Mouse (Mus musculus) intestine, embryonic 15.5 days (tissue): ENCODE results near the gene Cdc42ep5. TPM values are rescaled to one million over a fixed set of nuclear protein-coding genes. Genes with fewer than 3 reads are reported as not detected.

ENCODE experiments used
- ATAC-seq: fragments of 200-750 bp; cut with Nextera tagmentation; 2 replicates; pipeline ENCODE4 v1.8.0; 2017; ENCODE audit warnings: moderate TSS enrichment, moderate library complexity
- H3K27ac ChIP-seq: fragments of 300-500 bp; sonication (generic); 2 replicates; pipeline ENCODE4 v1.5.1; 2015; ENCODE audit warnings: mild to moderate bottlenecking, inconsistent platforms
- H3K27me3 ChIP-seq: fragments of 300-500 bp; sonication (generic); replicated peaks from 2 replicates; pipeline ENCODE4 v1.6.1; 2015; ENCODE audit warnings: inconsistent platforms
- H3K36me3 ChIP-seq: fragments of 300-500 bp; sonication (generic); 2 replicates; pipeline ENCODE4 v1.6.1; 2015; ENCODE audit warnings: inconsistent platforms
- H3K4me1 ChIP-seq: fragments of 300-500 bp; sonication (generic); replicated peaks from 2 replicates; pipeline ENCODE4 v1.6.1; 2015; ENCODE audit warnings: inconsistent platforms
- H3K4me2 ChIP-seq: fragments of 300-500 bp; sonication (generic); replicated peaks from 2 replicates; pipeline ENCODE4 v1.6.1; 2015; ENCODE audit warnings: mild to moderate bottlenecking, inconsistent platforms
- H3K4me3 ChIP-seq: fragments of 300-500 bp; sonication (generic); replicated peaks from 2 replicates; pipeline ENCODE4 v1.5.1; 2015; ENCODE audit warnings: inconsistent platforms
- H3K9ac ChIP-seq: fragments of 300-500 bp; sonication (generic); 2 replicates; pipeline ENCODE4 v1.6.1; 2015; ENCODE audit warnings: inconsistent platforms
- H3K9me3 ChIP-seq: fragments of 300-500 bp; sonication (generic); 2 replicates; pipeline ENCODE4 v1.6.1; 2016; ENCODE audit warnings: inconsistent platforms
- WGBS: fragments of 180-500 bp; shearing (Covaris S2); methylation state at CpG from one replicate; pipeline ENCODE4 v1.1.7; 2015; 5-methylcytosine and 5-hydroxymethylcytosine counted together
- polyA plus RNA-seq: library from polyadenylated mRNA; unstranded; fragments of >200 nt; fragmentation: Nextera tagmentation; extraction: Ambion mirVana; gene quantifications from 2 replicates; pipeline ENCODE4 v1.2.1, GENCODE M21; 2015

Cdc42ep5 gene
- polyA plus RNA-seq, 1 experiment from 2014 or later: 68.6 TPM

DNA sequence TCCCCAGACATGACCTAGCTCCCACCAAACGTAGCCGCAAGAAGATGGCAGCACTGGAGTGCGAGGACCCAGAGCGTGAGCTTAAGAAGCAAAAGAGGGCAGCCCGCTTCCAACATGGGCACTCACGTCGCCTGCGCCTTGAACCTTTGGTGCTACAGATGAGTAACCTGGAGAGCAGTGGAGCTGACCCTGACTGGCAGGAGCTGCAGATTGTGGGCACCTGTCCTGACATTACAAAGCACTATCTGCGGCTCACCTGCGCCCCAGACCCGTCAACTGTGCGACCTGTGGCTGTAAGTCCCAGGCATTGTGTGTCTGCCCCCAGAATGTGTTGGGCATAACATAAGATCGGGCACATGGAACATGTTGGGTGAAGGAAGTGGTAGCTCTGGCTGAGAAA is 20.6 kb downstream of the Cdc42ep5 start:
- no peak for ATAC-seq
- H3K4me3 ChIP-seq: no peak overlapping the region
- no peaks in the 10 kb centered on the region for H3K9me3 ChIP-seq
- 96% methylated on average over 13 of the region's 13 CpGs for WGBS
- no peaks in the 10 kb centered on the region for H3K27me3 ChIP-seq
- H3K9ac ChIP-seq: no peak overlapping the region
- H3K4me2 ChIP-seq: no peak overlapping the region
- peaks cover 19% of the 10 kb centered on the region for H3K4me1 ChIP-seq
- no peak overlapping the region for H3K27ac ChIP-seq
- peaks cover 78% of the 10 kb centered on the region for H3K36me3 ChIP-seq

DNA sequence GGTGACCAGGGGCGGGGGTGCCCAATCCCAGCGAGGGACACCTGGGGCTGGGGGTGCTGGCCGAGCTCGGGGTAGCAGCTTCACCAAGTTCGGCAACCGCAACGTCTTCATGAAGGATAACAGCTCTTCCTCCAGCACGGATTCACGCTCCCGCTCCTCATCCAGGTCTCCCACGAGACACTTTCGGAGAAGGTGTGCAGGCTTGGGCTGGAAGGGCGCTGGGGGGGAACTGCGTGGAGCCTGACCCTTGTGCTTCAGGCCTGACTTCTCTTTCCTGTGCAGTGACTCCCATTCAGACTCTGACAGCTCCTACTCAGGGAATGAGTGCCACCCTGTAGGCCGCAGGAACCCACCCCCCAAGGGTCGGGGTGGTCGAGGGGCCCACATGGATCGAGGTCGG is 21.2 kb downstream of the Cdc42ep5 start:
- Histone ChIP-seq H3K9me3 (no peaks in the 10 kb centered on the region), H3K36me3 (peaks cover 78% of the 10 kb centered on the region), H3K27ac (no peak overlapping the region), H3K4me1 (peaks cover 17% of the 10 kb centered on the region), H3K4me3 (no peak overlapping the region), H3K4me2 (no peak overlapping the region), H3K27me3 (no peaks in the 10 kb centered on the region), H3K9ac (no peak overlapping the region)
- WGBS: 94% methylated on average over 19 of the region's 19 CpGs
- ATAC-seq: no peak

DNA sequence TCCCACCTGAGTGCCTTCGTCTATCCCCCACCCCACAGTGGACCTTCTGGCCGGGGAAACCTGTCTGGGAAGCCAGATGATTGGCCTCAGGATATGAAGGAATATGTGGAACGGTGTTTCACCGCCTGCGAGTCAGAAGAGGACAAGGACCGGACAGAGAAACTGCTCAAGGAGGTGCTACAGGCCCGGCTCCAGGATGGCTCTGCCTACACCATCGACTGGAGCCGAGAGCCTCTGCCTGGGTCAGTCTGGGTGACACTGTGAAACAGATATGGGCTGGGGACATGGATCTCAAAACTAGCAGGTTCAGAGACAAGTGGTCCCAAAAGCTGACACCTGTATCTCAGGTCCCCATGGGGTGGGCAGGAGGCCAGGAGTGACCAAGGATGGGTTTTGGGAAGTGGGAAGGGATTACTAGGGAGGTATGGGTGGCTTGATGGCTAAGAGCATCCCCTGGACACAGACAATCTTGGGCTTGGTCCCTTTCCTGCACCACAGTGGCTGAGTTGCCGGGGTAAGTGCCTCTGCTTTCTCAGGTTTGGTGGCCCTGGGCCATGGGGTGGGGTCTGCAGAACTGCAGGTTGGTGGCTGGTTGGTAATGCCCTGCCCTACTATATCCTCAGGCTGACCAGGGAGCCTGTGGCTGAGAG is 21.7 kb downstream of the Cdc42ep5 start:
- H3K4me1 ChIP-seq: peaks cover 16% of the 10 kb centered on the region
- H3K36me3 ChIP-seq: peaks cover 78% of the 10 kb centered on the region

DNA sequence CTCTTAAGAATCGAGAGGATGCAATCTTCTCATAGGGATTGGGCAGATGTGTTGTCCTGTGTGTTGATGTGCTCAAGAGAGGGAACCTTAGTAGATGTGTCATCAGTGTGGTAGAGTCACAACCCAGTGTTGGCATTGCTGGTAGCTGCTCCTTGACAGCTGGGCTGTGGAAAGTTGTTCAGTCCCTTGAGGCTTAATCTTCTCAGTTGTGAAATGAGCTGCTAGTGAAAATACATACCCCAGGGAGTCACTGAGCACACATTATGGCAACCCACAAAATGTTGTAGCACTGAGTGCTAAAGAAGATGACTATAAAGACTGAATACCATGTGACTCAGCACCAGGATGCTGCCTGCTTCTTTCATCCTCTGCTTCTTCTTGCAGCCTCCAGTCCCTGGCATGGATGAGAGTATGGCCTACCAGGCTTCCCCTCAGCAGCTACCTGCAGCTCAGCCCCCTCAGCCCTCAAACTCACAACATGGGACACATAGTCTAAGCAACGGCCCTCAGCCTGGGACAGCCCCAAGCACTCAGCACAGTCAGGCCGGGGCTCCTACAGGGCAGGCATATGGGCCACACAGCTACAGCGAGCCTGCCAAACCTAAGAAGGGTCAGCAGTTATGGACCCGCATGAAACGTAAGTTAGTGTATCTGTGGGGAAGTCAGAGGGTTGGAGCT is 22.9 kb downstream of the Cdc42ep5 start:
- no peak overlapping the region for H3K4me3 ChIP-seq
- no peaks in the 10 kb centered on the region for H3K9me3 ChIP-seq
- H3K27ac ChIP-seq: no peak overlapping the region
- ATAC-seq: no peak
- peaks cover 12% of the 10 kb centered on the region for H3K4me1 ChIP-seq
- peaks cover 71% of the 10 kb centered on the region for H3K36me3 ChIP-seq
- 93% methylated on average over 6 of the region's 6 CpGs for WGBS
- H3K27me3 ChIP-seq: no peaks in the 10 kb centered on the region
- H3K9ac ChIP-seq: no peak overlapping the region
- no peak overlapping the region for H3K4me2 ChIP-seq

More for the DNA sequence above, 21.7 kb downstream of the Cdc42ep5 start:
- 92% methylated on average over 10 of the region's 10 CpGs for WGBS
- no peak for ATAC-seq
- Histone ChIP-seq H3K27me3 (no peaks in the 10 kb centered on the region), H3K4me3 (no peak overlapping the region), H3K4me2 (no peak overlapping the region), H3K9me3 (no peaks in the 10 kb centered on the region), H3K9ac (no peak overlapping the region), H3K27ac (no peak overlapping the region)

DNA sequence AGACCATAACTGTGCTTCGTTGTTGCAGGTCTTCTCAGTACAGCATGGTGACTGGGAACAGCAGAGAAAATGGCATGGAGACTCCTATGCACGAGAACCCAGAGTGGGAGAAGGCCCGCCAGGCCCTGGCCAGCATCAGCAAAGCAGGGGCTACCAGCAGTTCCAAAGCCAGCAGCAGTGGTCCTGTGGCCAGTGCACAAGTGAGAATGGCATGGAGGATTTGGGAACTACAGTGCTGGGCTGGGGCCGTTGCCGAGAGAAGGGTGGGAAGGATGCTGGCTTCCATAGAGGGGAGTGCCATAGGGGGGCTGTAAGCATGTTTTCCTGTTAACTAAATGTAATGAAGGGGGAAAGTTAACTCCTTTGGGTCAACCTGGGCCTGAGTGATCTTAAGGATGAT is 25.3 kb downstream of the Cdc42ep5 start:
- 92% methylated on average over 5 of the region's 5 CpGs for WGBS

DNA sequence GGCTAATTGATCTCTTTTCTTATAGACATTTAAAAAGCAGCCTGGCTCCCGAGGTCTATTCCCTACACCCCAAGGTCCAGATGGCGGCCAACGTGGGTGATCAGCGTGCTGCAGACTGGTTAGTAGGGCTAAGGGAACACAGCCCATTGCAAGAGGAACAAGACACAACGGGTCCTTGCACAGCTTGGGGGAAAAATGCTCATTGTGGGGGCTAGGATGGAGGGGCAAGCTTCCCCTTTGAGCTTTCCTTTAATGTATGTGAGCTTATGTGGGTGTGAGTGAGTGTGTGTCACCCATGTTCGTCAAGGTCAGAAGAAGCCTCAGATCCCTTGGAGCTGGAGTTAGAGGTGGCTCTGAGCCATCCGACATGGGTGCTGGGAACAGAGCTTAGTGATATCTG is 26.0 kb downstream of the Cdc42ep5 start:
- no peak for ATAC-seq
- H3K9ac ChIP-seq: no peak overlapping the region
- no peaks in the 10 kb centered on the region for H3K9me3 ChIP-seq
- no peak overlapping the region for H3K4me2 ChIP-seq
- 91% methylated on average over 7 of the region's 7 CpGs for WGBS
- no peak overlapping the region for H3K27ac ChIP-seq
- H3K27me3 ChIP-seq: no peaks in the 10 kb centered on the region
- peaks cover 41% of the 10 kb centered on the region for H3K36me3 ChIP-seq
- H3K4me3 ChIP-seq: no peak overlapping the region
- peaks cover 7% of the 10 kb centered on the region; the same call in 1 of the 2 replicates for H3K4me1 ChIP-seq

More for the DNA sequence above, 25.3 kb downstream of the Cdc42ep5 start:
- Histone ChIP-seq H3K9ac (no peak overlapping the region), H3K9me3 (no peaks in the 10 kb centered on the region), H3K27ac (no peak overlapping the region), H3K4me2 (no peak overlapping the region), H3K4me1 (peaks cover 7% of the 10 kb centered on the region; the same call in 1 of the 2 replicates), H3K27me3 (no peaks in the 10 kb centered on the region), H3K36me3 (peaks cover 49% of the 10 kb centered on the region), H3K4me3 (no peak overlapping the region)
- no peak for ATAC-seq

DNA sequence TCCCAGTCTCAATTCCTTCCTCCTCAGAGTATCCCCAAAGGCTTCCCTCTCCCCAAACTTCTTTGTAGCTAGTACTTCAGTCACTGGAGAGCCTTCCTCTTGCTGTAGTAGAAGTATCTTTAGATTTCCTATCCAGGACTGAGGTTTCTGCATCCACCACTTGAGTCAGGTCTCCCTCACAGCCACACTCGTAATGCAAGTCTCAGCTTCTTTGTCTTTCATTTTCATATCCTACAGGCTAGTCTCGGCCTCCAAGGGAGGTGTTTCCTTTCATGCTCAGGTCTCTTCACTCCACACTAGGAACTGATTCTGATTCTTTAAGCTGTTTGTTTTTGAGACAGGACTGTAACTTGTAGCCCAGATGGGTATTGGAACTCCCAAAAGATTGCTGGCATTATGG is 26.5 kb downstream of the Cdc42ep5 start:
- Histone ChIP-seq H3K9ac (peak overlapping the region; percentile 68; the same call in 1 of the 2 replicates), H3K36me3 (peaks cover 36% of the 10 kb centered on the region), H3K27me3 (no peaks in the 10 kb centered on the region), H3K4me2 (peak overlapping the region; percentile 66), H3K27ac (no peak overlapping the region), H3K9me3 (no peaks in the 10 kb centered on the region), H3K4me3 (peak overlapping the region; percentile 61), H3K4me1 (peaks cover 7% of the 10 kb centered on the region; the same call in 1 of the 2 replicates)
- 84% methylated on average over 2 of the region's 2 CpGs for WGBS
- no peak for ATAC-seq

DNA sequence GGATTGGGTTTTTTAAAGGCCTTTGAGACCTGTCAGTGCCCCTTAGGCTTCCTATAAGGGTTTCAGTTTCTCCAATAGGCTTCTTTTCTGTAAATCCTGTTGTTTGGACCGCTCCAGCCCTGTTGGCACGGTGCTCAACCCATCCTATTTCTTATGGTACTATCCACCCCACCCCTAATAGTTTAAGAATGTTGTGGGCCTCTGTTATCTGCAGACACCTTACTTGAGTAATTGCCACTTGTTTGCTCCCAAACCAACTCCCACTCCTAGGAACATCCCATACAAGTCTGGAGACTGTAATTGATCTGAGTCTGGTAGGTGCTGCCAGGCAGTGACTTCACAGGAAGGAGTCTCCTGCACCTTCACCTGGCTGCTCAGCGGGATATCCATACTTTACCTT is 26.9 kb downstream of the Cdc42ep5 start:
- 51% methylated on average over 3 of the region's 3 CpGs for WGBS
- H3K4me1 ChIP-seq: peaks cover 7% of the 10 kb centered on the region; the same call in 1 of the 2 replicates
- H3K9ac ChIP-seq: peak overlapping the region; percentile 68
- no peaks in the 10 kb centered on the region for H3K27me3 ChIP-seq
- H3K4me2 ChIP-seq: peak overlapping the region; percentile 66
- no peaks in the 10 kb centered on the region for H3K9me3 ChIP-seq
- H3K36me3 ChIP-seq: peaks cover 32% of the 10 kb centered on the region
- peak overlapping the region; percentile 84; the same call in 1 of the 2 replicates for H3K27ac ChIP-seq
- no peak for ATAC-seq
- peak overlapping the region; percentile 61 for H3K4me3 ChIP-seq

DNA sequence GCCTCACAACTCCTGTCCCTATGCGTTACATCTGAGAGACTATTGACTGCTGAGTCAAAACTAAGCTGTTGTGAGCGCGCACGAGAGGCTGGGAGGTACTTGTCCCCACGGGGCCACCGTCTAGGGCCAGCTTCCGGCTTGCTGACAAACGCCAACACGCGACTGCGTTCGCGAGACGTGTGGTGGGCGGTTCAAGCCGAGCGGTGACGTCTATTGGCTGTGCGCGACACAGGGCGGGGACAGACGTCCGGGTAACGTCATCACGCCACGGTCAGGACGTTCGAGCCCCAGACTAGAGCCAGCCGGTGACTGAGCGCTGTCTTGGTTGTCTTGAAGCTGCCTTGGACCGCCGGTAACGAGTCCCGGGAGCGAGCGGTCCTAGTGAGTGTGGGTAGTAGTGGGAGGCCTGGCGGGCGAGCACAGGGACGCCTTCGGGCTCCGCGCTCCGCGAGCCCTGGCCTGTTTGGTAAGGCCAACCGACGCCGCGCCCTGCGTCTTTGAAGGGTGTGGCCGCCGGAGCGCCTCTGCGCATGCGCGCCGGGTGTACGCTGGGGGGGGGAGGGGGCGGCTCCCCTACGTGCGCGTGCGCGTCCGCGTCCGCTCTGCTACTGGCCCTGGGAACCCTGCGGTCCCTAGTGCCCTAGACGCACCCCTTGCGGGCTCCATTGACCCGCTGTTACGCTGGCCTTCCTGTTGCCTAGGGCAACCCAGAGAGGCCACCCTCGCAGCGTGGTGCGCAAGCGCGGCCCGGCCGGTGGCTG is 27.7 kb downstream of the Cdc42ep5 start, which contains the start of gene Leng8:
Gene Leng8 (plus strand): TSS at position 269 of the 761 bp plus-strand sequence.
- peak; percentile 99 for ATAC-seq
- WGBS: under 1% methylated on average over 63 of the region's 78 CpGs
- peak within 1 kb of the TSS; percentile 68 for H3K9ac ChIP-seq
- peaks cover 24% of the 10 kb centered on the region for H3K36me3 ChIP-seq
- no peaks in the 10 kb centered on the region for H3K27me3 ChIP-seq
- peak within 1 kb of the TSS; percentile 66 for H3K4me2 ChIP-seq
- peaks cover 7% of the 10 kb centered on the region; the same call in 1 of the 2 replicates for H3K4me1 ChIP-seq
- H3K27ac ChIP-seq: peak within 1 kb of the TSS; percentile 84
- H3K4me3 ChIP-seq: peak within 1 kb of the TSS; percentile 61
- H3K9me3 ChIP-seq: no peaks in the 10 kb centered on the region

DNA sequence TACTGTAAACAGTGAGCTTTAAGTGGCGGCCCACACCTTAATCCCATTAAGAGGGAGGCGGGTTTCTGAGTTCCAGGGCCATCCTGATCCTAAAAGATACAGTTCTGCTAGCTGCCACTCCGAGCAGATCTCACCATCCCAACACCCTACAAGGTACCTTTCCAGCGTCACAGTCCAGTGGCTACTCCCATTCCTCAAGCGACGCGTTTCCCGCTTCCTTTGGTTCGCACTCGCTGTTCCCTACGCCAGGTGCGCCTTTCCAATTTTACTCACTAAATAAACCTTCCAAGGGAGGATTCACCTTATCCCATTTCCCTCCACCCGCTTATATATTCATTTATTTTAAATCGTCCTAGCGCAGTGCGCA is 28.3 kb downstream of the Cdc42ep5 start:
- Histone ChIP-seq H3K4me1 (peaks cover 7% of the 10 kb centered on the region; the same call in 1 of the 2 replicates), H3K4me3 (peak overlapping the region; percentile 61), H3K9ac (peak overlapping the region; percentile 46), H3K36me3 (peaks cover 22% of the 10 kb centered on the region), H3K27ac (peak overlapping the region; percentile 69), H3K4me2 (peak overlapping the region; percentile 63), H3K27me3 (no peaks in the 10 kb centered on the region), H3K9me3 (no peaks in the 10 kb centered on the region)
- WGBS: under 1% methylated on average over 16 of the region's 16 CpGs
- peak; percentile 49 for ATAC-seq

DNA sequence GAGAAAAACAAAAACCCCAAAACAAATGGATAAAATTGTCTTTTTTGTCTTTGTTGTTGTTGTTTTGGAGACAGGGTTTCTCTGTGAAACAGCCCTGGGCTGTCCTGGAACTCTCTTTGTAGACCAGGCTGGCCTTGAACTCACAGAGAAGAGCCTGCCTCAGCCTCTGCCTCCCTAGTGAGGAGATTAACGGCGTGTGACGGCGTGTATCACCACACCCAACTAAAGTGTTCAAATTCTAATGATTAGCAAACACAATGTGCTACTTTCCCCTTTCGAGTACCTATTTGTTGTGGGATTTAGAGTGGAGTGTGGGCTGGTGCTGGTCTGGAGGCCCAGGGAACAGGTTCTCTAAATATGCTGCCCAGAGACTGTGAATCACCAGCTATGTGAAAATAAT is 29.7 kb downstream of the Cdc42ep5 start:
- Histone ChIP-seq H3K4me2 (no peak overlapping the region), H3K36me3 (peaks cover 9% of the 10 kb centered on the region; the same call in 1 of the 2 replicates), H3K9ac (no peak overlapping the region), H3K27ac (no peak overlapping the region), H3K4me3 (no peak overlapping the region), H3K27me3 (no peaks in the 10 kb centered on the region), H3K9me3 (no peaks in the 10 kb centered on the region), H3K4me1 (peaks cover 13% of the 10 kb centered on the region; the same call in 1 of the 2 replicates)
- no peak for ATAC-seq
- WGBS: 85% methylated on average over 5 of the region's 5 CpGs

DNA sequence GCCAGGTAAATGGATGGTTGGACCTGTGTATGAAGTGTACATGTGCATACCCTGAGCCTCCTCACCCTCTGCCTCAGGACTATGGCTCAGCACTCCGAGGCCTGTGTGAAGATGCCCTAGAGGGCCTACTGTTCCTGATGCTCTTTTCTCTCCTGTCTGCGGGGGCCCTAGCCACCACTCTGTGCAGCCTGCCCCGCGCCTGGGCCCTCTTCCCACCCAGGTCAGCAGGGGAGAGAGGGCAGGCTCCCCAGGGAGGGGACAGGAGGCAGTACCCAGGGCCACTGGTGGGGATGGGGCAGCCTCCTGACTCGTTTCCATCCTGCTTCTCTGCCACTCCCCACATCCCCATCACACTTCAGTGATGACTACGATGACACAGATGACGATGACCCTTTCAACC is 31.7 kb downstream of the Cdc42ep5 start:
- Histone ChIP-seq H3K9me3 (no peaks in the 10 kb centered on the region), H3K36me3 (no peaks in the 10 kb centered on the region), H3K9ac (0 out of 2 replicates have a peak overlapping the region, but pooled peaks have one; percentile 8), H3K4me2 (no peak overlapping the region), H3K4me3 (no peak overlapping the region), H3K27me3 (no peaks in the 10 kb centered on the region), H3K4me1 (peaks cover 10% of the 10 kb centered on the region; the same call in 1 of the 2 replicates), H3K27ac (no peak overlapping the region)
- no peak for ATAC-seq
- 86% methylated on average over 6 of the region's 7 CpGs for WGBS
